Mouse (Mus musculus): ENCODE measurements at regions not wholly inside any gene's neighbourhood (a gene's known extent, or its start where the extent isn't known, plus 50 kb on each side); places are given as distances from the start of the nearest gene placed in this dataset.

DNA sequence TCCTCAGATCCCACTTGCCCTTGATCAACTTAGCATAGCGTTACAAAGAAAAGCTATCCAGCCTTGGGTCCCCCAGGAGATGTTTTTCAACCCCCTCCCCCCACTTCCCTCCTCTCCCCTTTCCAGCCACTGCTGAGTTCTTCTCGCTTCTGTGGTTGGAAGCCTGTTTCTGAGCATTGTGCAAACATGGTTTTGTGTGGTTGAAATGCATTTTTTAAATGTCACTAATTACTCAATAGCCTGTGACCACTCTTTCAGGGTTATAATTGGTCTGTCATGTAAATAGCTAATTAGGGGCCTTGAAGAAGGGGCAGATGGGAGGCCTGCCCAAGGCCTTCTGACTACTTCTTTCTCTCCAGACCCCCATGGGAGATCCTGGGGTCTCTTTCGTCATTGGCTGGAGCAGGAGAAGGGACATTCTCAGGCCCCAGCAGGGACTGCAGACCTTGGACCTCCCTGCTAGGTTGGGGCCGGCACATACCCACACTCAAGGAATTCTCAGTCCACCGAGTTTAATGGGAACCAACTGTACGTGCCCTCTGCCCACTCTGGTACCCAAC lies 353.8 kb downstream of the Med13l start:
- TF ChIP-seq USF1 (IDR thresholded peaks at IDR 0.05; ENCODE audit: low read depth) = no peak
- TF ChIP-seq FOSL1 (IDR thresholded peaks at IDR 0.05; ENCODE audit: insufficient read depth, low read length, poor library complexity, severe bottlenecking) = no peak
- Histone ChIP-seq H3K79me3 (ENCODE audit: low read depth) (no peaks in the 10 kb centered on the region), H3K36me3 (ENCODE audit: control insufficient read depth, insufficient read depth) (no peaks in the 10 kb centered on the region), H3K79me2 (ENCODE audit: control insufficient read depth, insufficient read depth) (no peaks in the 10 kb centered on the region), H3K27me3 (ENCODE audit: control insufficient read depth, insufficient read depth, insufficient read length) (no peaks in the 10 kb centered on the region), H3K4me3 (ENCODE audit: insufficient read depth, poor library complexity, severe bottlenecking) (no peak overlapping the region), H3ac (ENCODE audit: control insufficient read depth, insufficient read length, low read depth) (no peak overlapping the region)

DNA sequence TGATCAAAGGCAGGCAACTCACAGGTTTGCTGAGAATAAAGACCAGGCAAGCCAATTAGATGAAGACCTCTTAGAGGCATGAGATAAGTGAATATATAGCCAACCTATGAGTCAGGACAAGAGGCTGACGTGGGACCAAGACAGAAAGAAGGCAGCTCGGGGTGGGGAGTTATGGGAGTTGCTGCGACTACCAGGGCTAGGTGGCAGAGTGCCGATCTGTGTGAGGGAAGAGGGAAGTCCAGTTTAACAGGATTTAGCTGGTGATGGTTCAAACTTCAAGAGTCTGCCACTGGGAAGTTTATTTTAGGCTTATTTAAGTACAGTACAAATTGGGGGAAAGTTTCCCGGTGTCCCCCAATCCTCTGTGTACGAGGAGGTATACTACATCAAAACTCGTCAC lies 362.9 kb downstream of the Med13l start:
- TF ChIP-seq MYOD1 (IDR thresholded peaks at IDR 0.05; ENCODE audit: control insufficient read depth, insufficient read length, low read depth) = no peak
- no peak for TF ChIP-seq MYOG (IDR thresholded peaks at IDR 0.05; ENCODE audit: control insufficient read depth, extremely low read depth, insufficient read length)
- no peak for TF ChIP-seq MAX (IDR thresholded peaks at IDR 0.05)
- TF ChIP-seq FOSL1 (IDR thresholded peaks at IDR 0.05; ENCODE audit: insufficient read depth, low read length, poor library complexity, severe bottlenecking) = no peak
- TF ChIP-seq USF1 (IDR thresholded peaks at IDR 0.05; ENCODE audit: low read depth) = no peak
- no peak for TF ChIP-seq CEBPB (IDR thresholded peaks at IDR 0.05; ENCODE audit: low read depth)
- TF ChIP-seq CTCF (IDR thresholded peaks at IDR 0.05; ENCODE audit: control insufficient read depth, insufficient read depth, insufficient read length) = no peak
- Histone ChIP-seq H3K36me3 (ENCODE audit: control insufficient read depth, insufficient read depth) (no peaks in the 10 kb centered on the region), H3K27me3 (ENCODE audit: control insufficient read depth, insufficient read depth, insufficient read length) (no peaks in the 10 kb centered on the region)

DNA sequence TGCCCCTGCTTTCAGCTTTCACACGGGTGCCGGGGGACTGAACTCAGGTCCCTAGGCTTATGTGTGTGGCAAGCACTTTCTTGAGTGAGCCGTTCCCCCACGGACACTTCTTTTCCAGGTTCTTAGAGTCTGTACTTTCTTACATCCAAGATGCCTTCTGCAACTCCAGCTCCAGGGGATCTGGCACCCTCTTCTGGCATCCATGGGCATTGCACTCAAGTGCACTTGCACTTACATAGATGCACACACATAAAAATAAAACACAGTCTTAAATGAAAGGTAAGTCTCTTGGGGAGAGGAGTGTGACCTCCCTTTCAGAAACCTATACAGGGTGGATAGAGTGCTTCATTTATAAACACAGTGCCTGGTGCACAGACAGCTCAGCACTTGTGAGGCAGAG lies 368.6 kb downstream of the Med13l start:
- no peaks in the 10 kb centered on the region for H3K27me3 ChIP-seq (ENCODE audit: control insufficient read depth, insufficient read depth, insufficient read length)
- no peaks in the 10 kb centered on the region for H3K79me2 ChIP-seq (ENCODE audit: control insufficient read depth, insufficient read depth)
- TF ChIP-seq CEBPB (IDR thresholded peaks at IDR 0.05; ENCODE audit: low read depth) (no peak), FOSL1 (IDR thresholded peaks at IDR 0.05; ENCODE audit: insufficient read depth, low read length, poor library complexity, severe bottlenecking) (no peak), MAX (IDR thresholded peaks at IDR 0.05) (no peak), MYOD1 (IDR thresholded peaks at IDR 0.05; ENCODE audit: control insufficient read depth, insufficient read length, low read depth) (no peak), CTCF (IDR thresholded peaks at IDR 0.05; ENCODE audit: control insufficient read depth, insufficient read depth, insufficient read length) (no peak), USF1 (IDR thresholded peaks at IDR 0.05; ENCODE audit: low read depth) (no peak), MYOG (IDR thresholded peaks at IDR 0.05; ENCODE audit: control insufficient read depth, extremely low read depth, insufficient read length) (no peak)
- H3ac ChIP-seq (ENCODE audit: control insufficient read depth, insufficient read length, low read depth) = no peak overlapping the region
- H3K4me3 ChIP-seq (ENCODE audit: insufficient read depth, poor library complexity, severe bottlenecking) = no peak overlapping the region
- H3K36me3 ChIP-seq (ENCODE audit: control insufficient read depth, insufficient read depth) = no peaks in the 10 kb centered on the region
- no peaks in the 10 kb centered on the region for H3K79me3 ChIP-seq (ENCODE audit: low read depth)

More for the DNA sequence above, 362.9 kb downstream of the Med13l start:
- no peak overlapping the region for H3K4me3 ChIP-seq (ENCODE audit: insufficient read depth, poor library complexity, severe bottlenecking)
- no peak overlapping the region for H3ac ChIP-seq (ENCODE audit: control insufficient read depth, insufficient read length, low read depth)
- no peaks in the 10 kb centered on the region for H3K79me3 ChIP-seq (ENCODE audit: low read depth)
- no peaks in the 10 kb centered on the region for H3K79me2 ChIP-seq (ENCODE audit: control insufficient read depth, insufficient read depth)

DNA sequence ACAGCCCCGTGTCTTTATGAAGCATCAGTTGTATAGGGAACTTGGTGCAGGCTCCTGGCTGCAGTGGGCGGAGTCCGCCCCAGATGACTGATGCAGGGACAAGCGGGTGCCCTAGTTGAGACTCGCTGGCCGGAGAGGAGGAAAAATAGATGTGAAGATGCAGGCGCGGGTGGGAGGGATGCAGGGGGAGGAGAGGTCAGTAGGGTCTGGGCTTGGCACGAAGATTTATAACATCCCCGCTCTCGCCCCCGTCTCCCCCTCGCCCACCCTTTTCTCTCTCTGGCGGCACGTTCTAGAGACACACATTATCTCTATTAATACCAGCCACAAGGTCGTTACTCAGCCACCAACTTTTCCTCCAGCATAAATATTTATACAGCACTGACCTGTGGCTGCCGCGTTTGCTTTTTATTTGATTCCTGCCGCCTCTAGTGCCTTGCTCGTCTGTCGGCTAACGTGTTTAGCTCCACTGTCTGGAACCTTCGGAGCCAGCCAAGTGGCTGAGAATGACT lies 369.6 kb downstream of the Med13l start:
- Histone ChIP-seq H3K4me3 (ENCODE audit: insufficient read depth, poor library complexity, severe bottlenecking) (no peak overlapping the region), H3K36me3 (ENCODE audit: control insufficient read depth, insufficient read depth) (no peaks in the 10 kb centered on the region), H3K79me3 (ENCODE audit: low read depth) (no peaks in the 10 kb centered on the region), H3ac (ENCODE audit: control insufficient read depth, insufficient read length, low read depth) (no peak overlapping the region), H3K27me3 (ENCODE audit: control insufficient read depth, insufficient read depth, insufficient read length) (no peaks in the 10 kb centered on the region), H3K79me2 (ENCODE audit: control insufficient read depth, insufficient read depth) (no peaks in the 10 kb centered on the region)
- TF ChIP-seq CTCF (IDR thresholded peaks at IDR 0.05; ENCODE audit: control insufficient read depth, insufficient read depth, insufficient read length) (no peak), MYOG (IDR thresholded peaks at IDR 0.05; ENCODE audit: control insufficient read depth, extremely low read depth, insufficient read length) (no peak), MYOD1 (IDR thresholded peaks at IDR 0.05; ENCODE audit: control insufficient read depth, insufficient read length, low read depth) (no peak), FOSL1 (IDR thresholded peaks at IDR 0.05; ENCODE audit: insufficient read depth, low read length, poor library complexity, severe bottlenecking) (no peak), MAX (IDR thresholded peaks at IDR 0.05) (no peak), CEBPB (IDR thresholded peaks at IDR 0.05; ENCODE audit: low read depth) (no peak), USF1 (IDR thresholded peaks at IDR 0.05; ENCODE audit: low read depth) (no peak)

DNA sequence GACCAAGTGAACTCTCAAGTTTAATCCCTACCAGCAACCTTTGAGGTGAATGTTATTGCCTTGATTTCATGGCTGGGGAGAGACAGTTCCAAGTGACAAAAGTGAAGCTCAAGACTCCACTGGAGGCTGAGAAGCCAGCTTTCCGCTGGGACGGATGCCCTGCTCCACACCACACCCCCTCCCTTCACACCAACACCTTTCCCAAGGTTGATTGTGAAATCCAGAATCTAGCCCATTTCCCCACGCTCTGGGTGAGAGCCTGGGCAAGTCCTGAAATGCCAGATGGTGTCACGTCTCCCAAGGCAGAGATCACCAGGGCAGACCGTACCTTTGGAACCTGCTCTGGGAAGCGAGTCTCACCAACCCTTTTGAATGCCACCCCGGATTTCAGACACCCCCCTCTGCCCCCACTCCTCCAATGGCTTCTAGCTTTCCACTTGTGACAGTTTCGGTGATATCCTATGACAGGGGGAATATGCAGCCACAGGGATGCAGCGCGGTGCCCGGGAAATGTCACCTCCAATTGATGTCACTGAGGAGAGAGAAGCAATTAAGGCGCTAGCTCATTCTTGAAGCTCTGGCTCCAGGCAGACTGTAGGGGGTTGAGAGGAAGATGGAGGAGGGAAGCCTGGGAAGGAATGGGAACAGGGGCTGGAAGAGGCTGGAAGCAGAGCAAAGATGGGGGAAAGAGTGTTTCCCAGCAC lies 379.0 kb downstream of the Med13l start:
- no peak overlapping the region for H3ac ChIP-seq (ENCODE audit: control insufficient read depth, insufficient read length, low read depth)
- no peak overlapping the region for H3K4me3 ChIP-seq (ENCODE audit: insufficient read depth, poor library complexity, severe bottlenecking)
- no peaks in the 10 kb centered on the region for H3K36me3 ChIP-seq (ENCODE audit: control insufficient read depth, insufficient read depth)
- H3K27me3 ChIP-seq (ENCODE audit: control insufficient read depth, insufficient read depth, insufficient read length) = no peaks in the 10 kb centered on the region
- TF ChIP-seq MYOG (IDR thresholded peaks at IDR 0.05; ENCODE audit: control insufficient read depth, extremely low read depth, insufficient read length) = no peak
- no peak for TF ChIP-seq MYOD1 (IDR thresholded peaks at IDR 0.05; ENCODE audit: control insufficient read depth, insufficient read length, low read depth)
- no peak for TF ChIP-seq CTCF (IDR thresholded peaks at IDR 0.05; ENCODE audit: control insufficient read depth, insufficient read depth, insufficient read length)
- no peak for TF ChIP-seq USF1 (IDR thresholded peaks at IDR 0.05; ENCODE audit: low read depth)
- TF ChIP-seq CEBPB (IDR thresholded peaks at IDR 0.05; ENCODE audit: low read depth) = no peak
- H3K79me2 ChIP-seq (ENCODE audit: control insufficient read depth, insufficient read depth) = no peaks in the 10 kb centered on the region
- no peaks in the 10 kb centered on the region for H3K79me3 ChIP-seq (ENCODE audit: low read depth)

DNA sequence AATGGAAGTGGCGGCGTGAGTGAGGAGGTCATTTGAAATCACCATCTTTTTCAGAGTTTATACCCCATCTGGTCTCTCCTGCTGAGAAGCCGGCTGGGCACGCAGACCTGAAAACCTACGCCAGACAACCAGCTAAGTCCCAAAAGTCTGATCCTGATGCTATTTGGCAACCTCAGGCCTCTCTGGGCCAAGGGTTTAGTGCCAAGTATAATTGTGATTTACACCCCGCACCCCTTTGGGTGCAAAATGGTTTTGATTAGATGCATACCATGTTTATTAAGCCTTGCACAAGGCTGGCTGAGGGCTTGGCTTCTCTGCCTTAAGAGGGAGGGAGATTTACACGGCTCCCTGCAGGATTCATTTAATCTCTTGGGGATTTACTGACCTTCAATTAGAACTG lies 383.8 kb downstream of the Med13l start:
- TF ChIP-seq MYOG (IDR thresholded peaks at IDR 0.05; ENCODE audit: control insufficient read depth, extremely low read depth, insufficient read length) = no peak
- TF ChIP-seq CTCF (IDR thresholded peaks at IDR 0.05; ENCODE audit: control insufficient read depth, insufficient read depth, insufficient read length) = no peak
- TF ChIP-seq USF1 (IDR thresholded peaks at IDR 0.05; ENCODE audit: low read depth) = no peak
- no peak for TF ChIP-seq FOSL1 (IDR thresholded peaks at IDR 0.05; ENCODE audit: insufficient read depth, low read length, poor library complexity, severe bottlenecking)
- H3K4me3 ChIP-seq (ENCODE audit: insufficient read depth, poor library complexity, severe bottlenecking) = no peak overlapping the region
- H3K36me3 ChIP-seq (ENCODE audit: control insufficient read depth, insufficient read depth) = no peaks in the 10 kb centered on the region
- H3ac ChIP-seq (ENCODE audit: control insufficient read depth, insufficient read length, low read depth) = no peak overlapping the region
- no peaks in the 10 kb centered on the region for H3K79me3 ChIP-seq (ENCODE audit: low read depth)
- no peaks in the 10 kb centered on the region for H3K79me2 ChIP-seq (ENCODE audit: control insufficient read depth, insufficient read depth)
- no peaks in the 10 kb centered on the region for H3K27me3 ChIP-seq (ENCODE audit: control insufficient read depth, insufficient read depth, insufficient read length)
